Mouse (Mus musculus) T-cell, adult 2 months (primary cell): ENCODE measurements at regions not wholly inside any gene's neighbourhood (a gene's known extent, or its start where the extent isn't known, plus 50 kb on each side); places are given as distances from the start of the nearest gene placed in this dataset.

ENCODE experiments used
- DNase-seq: peaks from one replicate; pipeline ENCODE4 v3.0.0; 2022; ENCODE audit warnings: low spot score

GRCm38 (mm10) chr17:14610791-14611522 is 83.1 kb downstream of the Thbs2 start:
- no peak for DNase-seq

DNA sequence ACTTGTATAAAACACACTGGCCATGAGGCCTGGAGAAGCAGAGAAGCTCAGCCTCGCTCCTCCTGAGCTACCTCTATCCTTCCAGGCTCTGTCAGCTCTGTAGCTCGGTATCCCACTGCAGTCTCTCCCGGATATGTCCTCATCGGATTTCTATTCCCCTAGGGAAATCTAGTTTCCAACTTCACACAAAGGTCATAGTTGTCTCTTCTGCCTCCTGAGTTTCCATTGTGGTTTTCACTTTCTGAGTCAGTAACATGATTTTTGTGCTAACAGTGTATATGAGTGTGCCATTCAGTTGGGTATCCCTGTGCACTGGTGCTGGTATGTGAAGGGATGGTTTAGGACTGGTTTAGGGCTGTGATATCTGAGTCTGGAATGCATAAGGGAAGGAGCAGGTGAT is 85.2 kb downstream of the Thbs2 start:
- no peak for DNase-seq

DNA sequence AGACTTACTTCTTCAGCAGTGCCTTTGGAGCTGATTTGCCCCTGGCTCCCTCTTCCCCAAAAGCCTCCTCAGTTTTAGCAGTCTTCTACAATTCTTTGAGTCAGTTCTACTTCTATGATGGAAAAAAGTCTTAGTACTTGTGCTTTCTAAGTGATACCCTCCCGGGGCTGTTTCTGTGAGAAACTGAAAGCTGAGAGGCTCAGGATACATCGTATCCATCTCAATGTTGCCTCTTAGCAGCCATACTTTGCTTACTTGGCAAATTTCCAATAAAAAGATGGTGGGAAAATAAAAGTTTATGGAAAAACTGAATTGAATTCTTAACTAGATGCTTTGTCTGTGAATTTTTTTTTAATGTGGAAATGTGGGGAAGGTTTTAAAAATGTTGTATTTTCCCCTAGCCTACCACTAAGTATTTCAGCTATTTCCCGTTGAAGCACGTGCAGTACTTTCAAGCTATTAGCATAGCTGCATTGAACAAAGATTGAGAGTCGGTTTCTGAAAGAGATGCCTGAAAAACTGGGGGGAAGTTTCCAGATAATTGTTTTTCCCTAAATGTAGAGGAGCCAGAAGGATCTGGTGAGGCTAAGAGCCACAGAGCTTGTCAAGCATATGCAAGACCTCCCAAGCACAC is 87.6 kb downstream of the Thbs2 start:
- no peak for DNase-seq

- no peak for DNase-seq
Measured at GRCm38 (mm10) chr17:14599681-14600080, 94.4 kb downstream of the Thbs2 start.

DNA sequence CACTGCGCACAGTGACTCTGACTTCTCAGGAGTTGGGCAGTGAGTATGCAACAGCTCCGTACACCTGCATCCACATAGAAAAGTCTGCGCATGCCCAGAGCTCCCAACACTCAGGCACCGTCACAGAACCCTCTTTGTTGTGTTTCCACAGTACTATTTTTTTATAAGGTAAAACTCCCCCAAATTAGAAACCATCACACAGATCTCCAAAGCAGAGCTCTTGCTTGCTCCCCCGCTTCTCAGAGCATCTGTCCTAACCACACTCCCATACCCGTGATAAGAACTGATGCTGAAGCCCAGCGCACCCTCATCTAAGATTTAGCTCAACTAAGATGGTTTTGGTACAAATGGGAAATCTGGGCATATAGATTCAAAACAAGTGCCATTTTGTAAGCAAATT is 97.6 kb downstream of the Thbs2 start:
- DNase-seq, result no peak

- DNase-seq, result no peak
Measured at GRCm38 (mm10) chr17:14595525-14595924, 98.5 kb downstream of the Thbs2 start.

DNA sequence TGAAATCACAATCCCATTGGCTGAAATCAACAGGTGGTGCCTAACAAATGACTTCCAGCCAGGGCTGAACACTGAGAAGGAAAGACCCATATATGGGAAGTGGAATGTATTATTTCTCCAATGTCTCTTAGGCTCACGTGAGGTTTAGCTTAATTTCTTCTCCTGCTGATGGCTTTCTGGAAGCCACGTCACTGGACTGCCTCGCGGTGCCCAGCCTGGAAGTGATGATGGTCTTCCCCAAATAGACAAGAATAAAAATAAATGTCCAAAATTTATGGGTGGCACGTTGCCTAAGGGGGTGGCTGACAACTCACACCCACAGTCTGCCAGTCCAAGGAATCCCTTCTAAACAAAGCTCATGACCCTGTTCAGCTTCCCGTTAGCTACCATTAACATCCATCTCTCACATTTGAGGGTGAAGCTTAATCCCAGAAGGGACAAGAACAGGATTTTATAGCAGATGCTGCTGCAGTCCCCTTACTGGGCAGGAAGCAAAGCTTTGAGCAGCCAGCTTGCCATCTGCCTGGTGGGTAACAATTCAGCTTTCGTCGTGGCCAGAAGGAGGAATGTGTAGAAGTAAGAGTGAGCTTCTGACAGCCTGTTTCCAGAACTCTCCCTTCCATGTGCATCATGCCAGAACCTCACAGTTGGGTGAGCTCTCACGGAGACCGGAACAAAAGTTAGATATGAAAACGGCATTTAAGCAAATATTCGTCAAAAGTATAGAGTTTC is 105.8 kb downstream of the Thbs2 start:
- no peak for DNase-seq

DNA sequence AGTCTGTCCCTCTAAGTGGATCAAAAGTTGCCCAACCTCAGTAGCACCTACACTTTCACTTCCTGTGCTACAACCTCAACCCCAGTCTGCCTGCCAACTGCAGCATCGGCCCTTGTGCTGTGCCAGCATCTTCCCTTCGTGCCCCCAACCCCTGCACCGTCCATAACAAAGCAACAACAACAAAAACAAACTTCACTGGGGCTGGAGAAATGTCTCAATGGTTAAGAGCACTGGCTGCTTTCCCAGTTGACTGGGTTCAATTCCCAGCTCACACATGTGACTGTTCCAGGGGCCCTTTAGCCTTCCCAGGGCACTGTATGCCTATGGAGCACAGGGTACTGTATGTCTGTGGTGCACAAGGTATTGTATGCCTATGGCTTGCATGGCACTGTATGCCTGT is 114.4 kb downstream of the Thbs2 start:
- no peak for DNase-seq

- DNase-seq, result no peak
Measured at GRCm38 (mm10) chr17:14578721-14579120, 115.3 kb downstream of the Thbs2 start.

DNA sequence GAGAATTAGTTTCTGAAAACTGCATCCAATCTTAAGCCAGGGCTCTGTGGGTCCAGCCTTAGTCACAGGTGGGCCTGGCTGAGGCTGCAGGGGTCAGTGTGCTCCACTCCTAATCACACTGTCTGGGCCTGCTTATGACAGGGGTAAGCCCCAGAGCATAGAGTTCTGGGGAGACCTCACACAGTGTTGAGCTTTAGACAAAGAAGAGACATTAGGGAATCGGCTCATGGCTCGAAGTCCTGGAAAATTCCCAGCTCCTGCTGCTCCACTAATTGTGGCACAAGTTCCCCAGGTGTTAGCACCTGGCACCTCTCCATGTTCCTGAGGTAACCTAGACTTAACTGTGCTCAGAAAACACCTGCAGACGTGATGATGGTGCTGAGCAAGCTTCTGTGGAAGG is 115.8 kb downstream of the Thbs2 start:
- DNase-seq, result no peak

- DNase-seq, result no peak
Measured at GRCm38 (mm10) chr17:14576159-14576558, 117.9 kb downstream of the Thbs2 start.

DNA sequence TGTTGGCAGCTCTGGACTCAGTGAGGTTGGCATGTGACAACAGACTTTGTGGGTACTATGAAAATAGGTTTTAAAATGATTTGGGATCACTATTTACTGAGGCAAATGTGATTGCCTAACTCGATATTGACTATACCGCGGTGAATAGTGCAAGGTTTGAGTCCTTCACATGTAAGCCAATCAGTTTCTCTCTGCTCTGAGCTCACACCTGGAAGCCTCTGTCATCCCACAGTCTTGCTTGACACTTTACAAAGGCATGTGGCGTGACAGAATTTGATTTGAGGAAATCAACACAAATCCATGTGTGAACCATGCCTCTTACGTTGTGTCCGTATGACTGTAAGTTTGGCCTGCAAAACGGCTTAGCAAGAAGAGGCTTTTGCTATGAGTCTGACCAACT is 122.9 kb downstream of the Thbs2 start:
- DNase-seq, result no peak

DNA sequence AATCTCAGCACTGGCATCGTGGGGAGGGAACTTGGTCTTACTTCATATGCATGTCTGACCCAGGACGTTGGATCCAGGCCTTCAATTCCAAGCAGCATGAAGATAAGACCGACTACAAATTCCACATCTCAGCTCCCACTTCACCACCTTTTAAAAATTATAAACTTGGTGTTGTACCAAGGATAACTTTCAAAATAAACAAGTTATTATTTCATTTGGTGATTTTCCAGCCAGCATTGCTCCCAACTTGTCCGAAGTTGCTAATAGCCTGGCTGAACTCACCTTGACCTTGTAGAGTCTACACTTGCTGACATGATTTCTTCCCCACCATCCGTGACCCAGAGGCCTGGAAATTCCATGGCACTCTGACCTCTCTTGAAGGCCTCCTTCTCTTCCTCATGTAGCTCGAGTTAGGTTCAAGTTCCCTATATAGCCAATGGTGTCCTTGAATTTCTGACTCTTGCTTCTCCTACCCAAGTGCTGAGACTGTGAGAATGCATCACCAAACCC is 123.7 kb downstream of the Thbs2 start:
- DNase-seq, result no peak

GRCm38 (mm10) chr17:14562191-14562590 is 131.8 kb downstream of the Thbs2 start:
- no peak for DNase-seq

DNA sequence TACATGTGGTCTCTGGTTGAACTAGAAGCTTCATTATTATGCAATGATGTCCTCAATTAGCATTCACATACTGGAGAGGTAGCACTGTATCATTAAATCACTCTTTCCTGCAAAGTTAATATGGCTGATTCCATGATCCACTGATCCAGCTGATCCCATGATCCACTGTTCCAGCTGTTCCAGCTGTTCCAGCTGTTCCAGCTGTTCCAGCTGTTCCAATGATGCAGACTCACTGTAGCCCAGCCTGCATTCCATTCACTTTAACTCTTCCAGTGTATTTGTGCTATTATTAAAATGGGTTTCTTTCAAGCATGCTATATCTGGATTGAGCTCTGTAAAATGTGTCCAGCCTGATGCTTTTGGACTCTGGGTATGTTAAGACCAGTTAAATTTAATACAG is 136.8 kb downstream of the Thbs2 start:
- no peak for DNase-seq

- DNase-seq, result no peak
Measured at GRCm38 (mm10) chr17:14553195-14553594, 140.8 kb downstream of the Thbs2 start.

- no peak for DNase-seq
Measured at GRCm38 (mm10) chr17:14552081-14552480, 142.0 kb downstream of the Thbs2 start.

GRCm38 (mm10) chr17:14551610-14552009 is 142.4 kb downstream of the Thbs2 start:
- no peak for DNase-seq

GRCm38 (mm10) chr17:14545822-14546473 is 148.1 kb downstream of the Thbs2 start:
- DNase-seq, result peak; percentile 4

DNA sequence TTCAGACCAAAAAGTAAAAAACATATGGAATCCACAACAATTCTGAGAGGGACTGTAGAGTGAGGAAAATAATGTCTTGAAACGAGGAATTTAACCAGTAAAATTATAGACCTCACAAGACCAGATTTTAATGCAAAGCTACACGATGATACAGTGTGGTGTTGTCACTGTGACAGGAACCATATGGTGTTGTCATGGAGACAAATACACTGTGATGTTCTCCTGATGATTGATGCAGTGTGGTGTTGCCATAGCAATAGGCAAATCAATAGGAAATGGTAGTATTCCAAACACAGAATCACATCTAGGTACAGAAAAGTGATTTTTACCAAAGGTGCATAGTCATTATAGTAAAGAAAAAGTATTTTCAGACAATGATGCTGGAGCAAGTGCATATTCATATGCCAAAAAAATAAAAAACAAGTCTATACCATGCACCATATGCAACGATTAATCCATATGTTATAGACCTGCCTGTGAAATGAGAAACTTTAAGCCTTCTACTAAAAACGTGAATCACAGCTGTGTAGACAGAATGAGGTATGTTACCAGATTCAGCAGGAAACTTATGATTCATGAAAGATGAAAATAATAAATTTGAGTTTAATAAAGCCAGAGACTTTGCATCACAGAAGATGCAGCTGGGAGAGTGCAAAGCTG is 149.6 kb downstream of the Thbs2 start:
- no peak for DNase-seq

GRCm38 (mm10) chr17:14541035-14541434 is 153.0 kb downstream of the Thbs2 start:
- no peak for DNase-seq
